Mouse (Mus musculus): ENCODE measurements around the gene Olfr1100. TPM values are rescaled to one million over a fixed set of nuclear protein-coding genes. Genes with fewer than 3 reads are reported as not detected.

The Olfr1100 gene
- not detected in 2 replicates for polyA plus RNA-seq (2016; fragmentation: Nextera tagmentation; extraction: Ambion mirVana)

DNA sequence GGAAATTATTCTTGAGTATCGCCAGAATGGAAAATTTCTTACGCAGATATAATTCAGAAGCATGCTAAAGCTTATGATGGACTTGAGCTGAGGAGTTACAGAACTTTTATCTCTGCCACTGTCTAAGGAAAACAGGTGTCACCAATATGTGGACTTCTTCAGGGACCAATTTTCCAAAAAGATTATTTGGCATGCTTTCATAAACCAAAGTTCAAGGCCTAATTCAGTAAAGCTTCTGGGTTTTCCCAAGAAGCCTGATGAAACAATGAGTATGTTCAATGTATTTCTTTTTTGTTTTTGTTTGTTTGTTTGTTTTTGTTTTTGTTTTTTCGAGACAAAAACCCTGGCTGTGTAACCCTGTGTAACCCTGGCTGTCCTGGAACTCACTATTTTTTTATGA lies at the start of gene Olfr1100:
Olfr1100 (minus strand) TSS at position 101 of the 400 bp plus-strand sequence.
- WGBS, result 80% methylated on average over 3 of the region's 3 CpGs
- Histone ChIP-seq H3K9me3 (no peaks in the 10 kb centered on the region), H3K9ac (replicated peaks) (no peak within 1 kb of the TSS), H3K4me1 (replicated peaks) (no peaks in the 10 kb centered on the region), H3K4me2 (no peak within 1 kb of the TSS), H3K27me3 (no peaks in the 10 kb centered on the region), H3K27ac (no peak within 1 kb of the TSS), H3K4me3 (replicated peaks) (no peak within 1 kb of the TSS), H3K36me3 (no peaks in the 10 kb centered on the region)
- ATAC-seq (ENCODE audit: insufficient number of reproducible peaks, insufficient read depth, low FRiP score, low TSS enrichment, low read depth), result no peak

DNA sequence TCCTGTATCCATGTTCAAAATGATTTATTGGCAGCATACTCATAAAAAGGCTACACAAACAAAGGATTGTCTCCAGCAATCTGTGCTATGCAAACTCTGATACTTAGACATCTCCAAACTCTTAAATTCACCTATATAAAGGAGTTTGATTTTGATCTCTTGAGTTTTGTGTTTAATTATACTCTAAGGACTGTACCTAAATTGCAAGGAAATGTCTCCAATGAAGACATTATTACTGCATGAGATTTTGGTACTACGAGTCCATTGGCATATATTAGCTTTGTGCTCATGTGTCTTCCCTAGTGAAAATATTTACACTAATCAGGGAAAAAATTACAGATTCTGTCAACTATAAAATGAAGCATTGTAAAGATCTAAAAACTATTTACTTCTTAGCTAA lies 47.2 kb upstream of the Olfr1100 start, which contains the start of gene Olfr1104:
Olfr1104 (minus strand) TSS at position 101 of the 400 bp plus-strand sequence.
- Histone ChIP-seq H3K4me3 (replicated peaks) (no peak within 1 kb of the TSS), H3K36me3 (no peaks in the 10 kb centered on the region), H3K9ac (replicated peaks) (no peak within 1 kb of the TSS), H3K27me3 (no peaks in the 10 kb centered on the region), H3K9me3 (no peaks in the 10 kb centered on the region), H3K27ac (no peak within 1 kb of the TSS), H3K4me2 (no peak within 1 kb of the TSS), H3K4me1 (replicated peaks) (no peaks in the 10 kb centered on the region)
- no peak for ATAC-seq (ENCODE audit: insufficient number of reproducible peaks, insufficient read depth, low FRiP score, low TSS enrichment, low read depth)
- WGBS, result 87% methylated on average over 1 of the region's 1 CpGs

DNA sequence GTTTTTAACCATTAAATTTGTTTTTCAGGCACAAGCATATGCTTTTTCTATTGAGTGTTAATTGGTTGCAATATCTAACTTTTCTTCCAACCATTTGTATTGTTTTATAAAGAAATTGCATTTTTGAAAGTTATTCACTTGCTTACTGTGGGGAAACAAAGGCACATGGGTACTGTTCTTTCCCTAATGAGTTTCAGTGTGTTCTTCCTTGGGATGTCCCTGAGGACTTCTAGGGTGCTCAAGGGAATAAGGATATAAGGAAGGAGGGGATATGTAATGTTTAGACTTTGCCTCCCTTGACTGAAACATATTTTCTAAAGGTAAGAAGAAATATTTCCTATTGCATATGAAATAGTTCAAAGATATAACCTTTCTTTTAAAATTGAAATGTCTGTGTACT lies 18.3 kb upstream of the Olfr1100 start, which contains the start of gene Olfr1102:
Olfr1102 (plus strand) TSS at position 301 of the 400 bp plus-strand sequence.
- Histone ChIP-seq H3K9me3 (no peaks in the 10 kb centered on the region), H3K4me3 (replicated peaks) (no peak within 1 kb of the TSS), H3K27me3 (no peaks in the 10 kb centered on the region), H3K27ac (no peak within 1 kb of the TSS), H3K9ac (replicated peaks) (no peak within 1 kb of the TSS), H3K36me3 (no peaks in the 10 kb centered on the region), H3K4me1 (replicated peaks) (no peaks in the 10 kb centered on the region), H3K4me2 (no peak within 1 kb of the TSS)
- no peak for ATAC-seq (ENCODE audit: insufficient number of reproducible peaks, insufficient read depth, low FRiP score, low TSS enrichment, low read depth)

DNA sequence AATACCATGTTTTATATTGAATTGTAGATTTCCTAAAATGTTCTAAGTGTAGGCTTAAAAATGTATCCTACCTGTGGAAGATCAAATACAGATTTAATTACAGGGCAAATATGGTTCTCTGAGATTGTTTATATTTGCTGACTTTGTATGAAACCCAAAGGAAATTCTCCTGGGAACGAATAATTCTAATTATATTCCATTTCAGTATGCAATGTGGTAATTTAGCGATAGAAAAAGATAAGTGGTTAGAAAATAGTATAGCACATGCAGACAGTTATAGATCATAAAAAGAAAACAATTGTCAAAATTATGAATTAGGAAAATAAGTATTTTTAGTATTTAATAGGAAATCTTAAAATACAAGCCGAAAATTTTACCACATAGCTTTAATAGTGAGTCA lies 11.4 kb upstream of the Olfr1100 start, which contains the start of gene Olfr1101:
Olfr1101 (minus strand) TSS at position 101 of the 400 bp plus-strand sequence.
- WGBS, result 84% methylated on average over 3 of the region's 3 CpGs
- Histone ChIP-seq H3K27ac (no peak within 1 kb of the TSS), H3K36me3 (no peaks in the 10 kb centered on the region), H3K27me3 (no peaks in the 10 kb centered on the region), H3K9ac (replicated peaks) (no peak within 1 kb of the TSS), H3K4me1 (replicated peaks) (no peaks in the 10 kb centered on the region), H3K9me3 (no peaks in the 10 kb centered on the region), H3K4me2 (no peak within 1 kb of the TSS), H3K4me3 (replicated peaks) (no peak within 1 kb of the TSS)
- no peak for ATAC-seq (ENCODE audit: insufficient number of reproducible peaks, insufficient read depth, low FRiP score, low TSS enrichment, low read depth)

DNA sequence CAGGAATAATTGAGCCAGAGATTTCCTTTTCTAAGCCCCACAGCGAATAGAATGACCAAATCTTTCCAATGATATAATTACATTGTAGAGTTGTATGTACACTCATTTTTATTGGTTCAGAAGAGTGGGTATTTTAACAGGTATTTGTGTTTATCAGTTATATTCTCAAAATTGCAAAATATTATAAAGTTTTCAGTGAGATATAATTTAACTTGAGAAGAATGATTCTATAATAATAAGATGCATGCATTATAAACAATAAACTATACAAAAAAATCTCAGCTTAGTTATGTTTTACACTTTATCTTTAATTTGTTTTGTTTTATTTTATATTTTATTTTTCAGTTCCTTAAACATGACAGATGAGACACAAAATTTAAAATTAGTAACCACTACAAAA lies 19.2 kb downstream of the Olfr1100 start, which contains the start of gene Olfr1099:
Olfr1099 (minus strand) TSS at position 101 of the 400 bp plus-strand sequence.
- Histone ChIP-seq H3K9ac (replicated peaks) (no peak within 1 kb of the TSS), H3K27ac (no peak within 1 kb of the TSS), H3K4me1 (replicated peaks) (no peaks in the 10 kb centered on the region), H3K4me2 (no peak within 1 kb of the TSS), H3K9me3 (no peaks in the 10 kb centered on the region), H3K4me3 (replicated peaks) (no peak within 1 kb of the TSS), H3K27me3 (no peaks in the 10 kb centered on the region), H3K36me3 (no peaks in the 10 kb centered on the region)
- 85% methylated on average over 1 of the region's 1 CpGs for WGBS
- ATAC-seq (ENCODE audit: insufficient number of reproducible peaks, insufficient read depth, low FRiP score, low TSS enrichment, low read depth), result no peak

DNA sequence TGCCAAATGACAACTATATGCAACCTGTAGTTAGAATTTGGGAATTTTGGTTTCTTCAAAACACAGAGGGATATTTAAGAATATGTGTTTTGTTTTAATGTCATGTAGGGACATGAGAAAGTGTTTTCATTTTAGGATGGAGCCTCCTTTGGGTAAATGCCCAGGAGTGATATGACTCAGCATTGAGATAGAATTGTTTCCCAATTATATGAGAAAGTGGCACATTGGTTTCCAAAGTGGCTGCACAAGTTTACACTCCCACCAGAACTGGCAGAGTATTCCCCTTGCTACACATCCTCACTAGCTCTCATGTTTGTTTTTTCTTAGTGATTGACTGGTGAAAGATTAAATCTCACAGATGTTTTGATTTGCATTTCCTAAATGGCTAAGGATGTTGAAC lies 53.2 kb downstream of the Olfr1100 start:
- Histone ChIP-seq H3K4me2 (no peak overlapping the region), H3K9ac (replicated peaks) (no peak overlapping the region), H3K27me3 (no peaks in the 10 kb centered on the region), H3K9me3 (no peaks in the 10 kb centered on the region), H3K4me1 (replicated peaks) (no peaks in the 10 kb centered on the region), H3K36me3 (no peaks in the 10 kb centered on the region), H3K27ac (no peak overlapping the region), H3K4me3 (replicated peaks) (no peak overlapping the region)
- ATAC-seq (ENCODE audit: insufficient number of reproducible peaks, insufficient read depth, low FRiP score, low TSS enrichment, low read depth), result no peak

Other genes with a start within 250 kb of the Olfr1100 start
- gene Olfr1089, start 246.3 kb downstream of the Olfr1100 start, polyA plus RNA-seq (2016; fragmentation: Nextera tagmentation; extraction: Ambion mirVana), result not detected in 2 replicates
- not detected in 2 replicates for gene Olfr1090, start 221.0 kb downstream of the Olfr1100 start, polyA plus RNA-seq (2016; fragmentation: Nextera tagmentation; extraction: Ambion mirVana)
- not detected in 2 replicates for gene Olfr1093, start 197.5 kb downstream of the Olfr1100 start, polyA plus RNA-seq (2016; fragmentation: Nextera tagmentation; extraction: Ambion mirVana)
- gene Olfr141, start 169.9 kb downstream of the Olfr1100 start, polyA plus RNA-seq (2016; fragmentation: Nextera tagmentation; extraction: Ambion mirVana), result not detected in 2 replicates
- gene Olfr1094, start 155.3 kb downstream of the Olfr1100 start, polyA plus RNA-seq (2016; fragmentation: Nextera tagmentation; extraction: Ambion mirVana), result not detected in 2 replicates
- not detected in 2 replicates for gene Olfr1095, start 128.3 kb downstream of the Olfr1100 start, polyA plus RNA-seq (2016; fragmentation: Nextera tagmentation; extraction: Ambion mirVana)
- not detected in 2 replicates for gene Gm13723, start 105.2 kb downstream of the Olfr1100 start, polyA plus RNA-seq (2016; fragmentation: Nextera tagmentation; extraction: Ambion mirVana)
- gene Olfr1097, start 87.7 kb downstream of the Olfr1100 start, polyA plus RNA-seq (2016; fragmentation: Nextera tagmentation; extraction: Ambion mirVana), result not detected in 2 replicates
- gene Olfr1098, start 55.4 kb downstream of the Olfr1100 start, polyA plus RNA-seq (2016; fragmentation: Nextera tagmentation; extraction: Ambion mirVana), result not detected in 2 replicates
- gene Olfr1099, start 19.3 kb downstream of the Olfr1100 start, polyA plus RNA-seq (2016; fragmentation: Nextera tagmentation; extraction: Ambion mirVana), result not detected in 2 replicates
- gene Olfr1101, start 11.3 kb upstream of the Olfr1100 start, polyA plus RNA-seq (2016; fragmentation: Nextera tagmentation; extraction: Ambion mirVana), result not detected in 2 replicates
- gene Olfr1102, start 18.4 kb upstream of the Olfr1100 start, polyA plus RNA-seq (2016; fragmentation: Nextera tagmentation; extraction: Ambion mirVana), result not detected in 2 replicates
- gene Olfr1104, start 47.1 kb upstream of the Olfr1100 start, polyA plus RNA-seq (2016; fragmentation: Nextera tagmentation; extraction: Ambion mirVana), result not detected in 2 replicates
- gene Olfr1105, start 56.6 kb upstream of the Olfr1100 start, polyA plus RNA-seq (2016; fragmentation: Nextera tagmentation; extraction: Ambion mirVana), result not detected in 2 replicates
- gene Olfr1106, start 72.3 kb upstream of the Olfr1100 start, polyA plus RNA-seq (2016; fragmentation: Nextera tagmentation; extraction: Ambion mirVana), result not detected in 2 replicates
- gene Olfr1107, start 95.9 kb upstream of the Olfr1100 start, polyA plus RNA-seq (2016; fragmentation: Nextera tagmentation; extraction: Ambion mirVana), result not detected in 2 replicates
- gene Olfr1109, start 116.1 kb upstream of the Olfr1100 start, polyA plus RNA-seq (2016; fragmentation: Nextera tagmentation; extraction: Ambion mirVana), result not detected in 2 replicates
- not detected in 2 replicates for gene Olfr259, start 134.6 kb upstream of the Olfr1100 start, polyA plus RNA-seq (2016; fragmentation: Nextera tagmentation; extraction: Ambion mirVana)
- not detected in 2 replicates for gene Olfr1110, start 160.3 kb upstream of the Olfr1100 start, polyA plus RNA-seq (2016; fragmentation: Nextera tagmentation; extraction: Ambion mirVana)
- gene Olfr1111, start 172.7 kb upstream of the Olfr1100 start, polyA plus RNA-seq (2016; fragmentation: Nextera tagmentation; extraction: Ambion mirVana), result not detected in 2 replicates
- gene Olfr1112, start 207.8 kb upstream of the Olfr1100 start, polyA plus RNA-seq (2016; fragmentation: Nextera tagmentation; extraction: Ambion mirVana), result not detected in 2 replicates
- not detected in 2 replicates for gene Olfr1113, start 229.0 kb upstream of the Olfr1100 start, polyA plus RNA-seq (2016; fragmentation: Nextera tagmentation; extraction: Ambion mirVana)

All from limb, embryonic 12.5 days (tissue).